Mouse (Mus musculus) lung, postnatal 0 days (tissue): Measurements from ENCODE around the gene Itgb2l. TPM values are rescaled to one million over a fixed set of nuclear protein-coding genes. Genes with fewer than 3 reads are reported as not detected.

Experiments
- ATAC-seq: fragments of 200-750 bp; cut with Nextera tagmentation; 2 replicates; pipeline ENCODE4 v1.8.0; 2017; ENCODE audit warnings: moderate library complexity
- DNase-seq: peaks from one replicate; pipeline ENCODE4 v3.0.0-alpha.2; 2016; ENCODE audit warnings: low spot score
- H3K27ac ChIP-seq: fragments of 300-500 bp; sonication (generic); 2 replicates; pipeline ENCODE4 v1.5.1; 2014; ENCODE audit warnings: antibody characterized with exemption, mild to moderate bottlenecking, low read length, mixed read lengths
- H3K27me3 ChIP-seq: fragments of 300-500 bp; sonication (generic); replicated peaks from 2 replicates; pipeline ENCODE4 v1.6.1; 2014; ENCODE audit warnings: low read length, mixed read lengths; ENCODE audit not compliant: insufficient read depth
- H3K36me3 ChIP-seq: fragments of 300-500 bp; sonication (generic); 2 replicates; pipeline ENCODE4 v1.6.1; 2014; ENCODE audit warnings: low read length, mixed read lengths; ENCODE audit not compliant: insufficient read depth
- H3K4me1 ChIP-seq: fragments of 300-500 bp; sonication (generic); 2 replicates; pipeline ENCODE4 v1.6.1; 2014; ENCODE audit warnings: antibody characterized with exemption, low read depth, low read length, mixed read lengths; ENCODE audit not compliant: insufficient read depth
- H3K4me2 ChIP-seq: fragments of 300-500 bp; sonication (generic); replicated peaks from 2 replicates; pipeline ENCODE4 v1.6.1; 2014; ENCODE audit warnings: low read depth, mild to moderate bottlenecking, low read length, moderate library complexity, mixed read lengths
- H3K4me3 ChIP-seq: fragments of 300-500 bp; sonication (generic); 2 replicates; pipeline ENCODE4 v1.5.1; 2014; ENCODE audit warnings: low read depth, low read length
- H3K9ac ChIP-seq: fragments of 300-500 bp; sonication (generic); replicated peaks from 2 replicates; pipeline ENCODE4 v1.6.1; 2014; ENCODE audit warnings: low read depth, mild to moderate bottlenecking
- H3K9me3 ChIP-seq: fragments of 300-500 bp; sonication (generic); 2 replicates; pipeline ENCODE4 v1.6.1; 2016; ENCODE audit warnings: low read length, mixed read lengths
- CTCF ChIP-seq: IDR thresholded peaks from 2 replicates; pipeline ENCODE4 v1.5.1; 2016; ENCODE audit warnings: antibody characterized with exemption, mild to moderate bottlenecking
- EP300 ChIP-seq: IDR thresholded peaks from 2 replicates; pipeline ENCODE4 v1.6.1; 2016; ENCODE audit warnings: antibody characterized with exemption, mild to moderate bottlenecking, control low read depth
- WGBS: fragments of 180-500 bp; shearing (Covaris S2); extraction: QIAGEN DNeasy Blood & Tissue Kit; methylation state at CpG from one replicate; pipeline ENCODE4 v1.1.7; 2014; 5-methylcytosine and 5-hydroxymethylcytosine counted together
- polyA plus RNA-seq: library from polyadenylated mRNA; unstranded; fragments of >200 nt; fragmentation: Nextera tagmentation; extraction: Ambion mirVana; gene quantifications from 2 replicates; pipeline ENCODE4 v1.2.1, GENCODE M21; 2015

Gene Itgb2l
- polyA plus RNA-seq = 0.93 and 1.3 TPM in 2 replicates

DNA sequence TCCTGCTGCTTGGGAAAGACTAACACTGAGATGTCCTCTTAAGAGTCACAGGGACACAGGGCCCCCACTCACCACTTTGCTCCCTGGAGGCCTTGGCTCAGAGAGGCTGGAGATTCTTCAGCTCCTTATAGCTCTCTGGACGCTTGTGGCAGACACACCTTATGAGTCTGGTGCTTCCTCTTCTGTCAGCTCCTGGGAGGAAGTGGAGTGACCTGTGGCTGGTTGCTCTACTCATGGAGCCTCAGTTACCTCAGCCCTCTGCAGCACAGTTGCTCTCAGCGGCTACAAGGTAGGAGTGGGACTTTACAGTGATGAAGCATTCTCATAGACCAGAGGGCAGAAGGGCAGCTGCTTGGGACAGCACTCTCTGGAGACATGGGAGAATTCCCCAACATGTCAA lies at the start of gene Itgb2l:
Itgb2l (minus strand) TSS at position 152 of the 400 bp plus-strand sequence.
- Histone ChIP-seq H3K4me3 (no peak within 1 kb of the TSS), H3K36me3 (no peaks in the 10 kb centered on the region), H3K9ac (no peak within 1 kb of the TSS), H3K4me1 (no peaks in the 10 kb centered on the region), H3K27me3 (no peaks in the 10 kb centered on the region), H3K9me3 (no peaks in the 10 kb centered on the region), H3K4me2 (no peak within 1 kb of the TSS), H3K27ac (no peak within 1 kb of the TSS)
- ATAC-seq (no peak), DNase-seq (no peak)
- no peak for TF ChIP-seq EP300
- no peak for TF ChIP-seq CTCF
- 71% methylated on average over 2 of the region's 2 CpGs for WGBS

DNA sequence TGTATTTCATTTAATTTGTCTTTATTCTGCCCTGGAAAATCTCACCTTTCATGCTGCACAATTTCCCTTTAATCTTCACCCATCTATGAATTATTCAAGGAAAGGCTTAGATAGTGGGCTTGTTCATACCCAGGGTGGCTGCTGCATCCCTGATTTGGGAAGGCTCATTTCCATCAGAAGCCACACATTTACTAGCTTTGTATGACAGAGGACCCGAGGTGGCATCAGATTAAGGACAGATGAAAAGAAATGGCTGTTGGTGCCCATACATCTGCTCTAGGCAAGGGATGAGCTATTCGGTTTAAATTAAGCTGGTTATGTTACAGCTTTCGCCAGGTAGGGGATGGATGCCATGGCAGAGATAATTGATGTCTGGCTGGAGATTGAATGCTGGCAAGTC lies 48.1 kb upstream of the Itgb2l start:
- H3K4me2 ChIP-seq = no peak overlapping the region
- no peak overlapping the region for H3K4me3 ChIP-seq
- no peaks in the 10 kb centered on the region for H3K4me1 ChIP-seq
- no peak overlapping the region for H3K9ac ChIP-seq
- DNase-seq = no peak
- H3K9me3 ChIP-seq = no peaks in the 10 kb centered on the region
- H3K27ac ChIP-seq = no peak overlapping the region
- WGBS = 83% methylated on average over 3 of the region's 3 CpGs
- TF ChIP-seq EP300 = no peak
- TF ChIP-seq CTCF = no peak
- H3K36me3 ChIP-seq = no peaks in the 10 kb centered on the region
- ATAC-seq = no peak
- no peaks in the 10 kb centered on the region for H3K27me3 ChIP-seq

DNA sequence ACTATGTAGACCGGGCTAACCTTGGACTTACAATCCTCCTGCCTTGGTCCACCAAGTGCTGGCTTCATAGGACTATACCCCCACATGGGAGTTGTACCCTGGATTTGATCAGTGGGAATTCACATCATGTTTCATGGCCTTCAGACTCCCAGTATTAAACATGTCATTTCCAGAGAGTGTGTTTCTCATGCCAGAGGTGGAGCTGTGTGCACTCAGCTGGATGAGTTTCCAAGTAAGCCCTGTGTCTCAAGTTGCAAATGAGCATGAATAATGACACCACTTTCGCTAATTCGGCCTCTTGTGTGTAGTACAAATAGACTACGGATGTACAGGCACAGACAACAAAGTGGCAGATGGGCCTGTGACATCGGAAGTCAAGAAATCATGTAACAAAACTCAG lies 44.6 kb upstream of the Itgb2l start:
- H3K27ac ChIP-seq = no peak overlapping the region
- TF ChIP-seq CTCF (no peak), EP300 (no peak)
- H3K4me2 ChIP-seq = no peak overlapping the region
- no peak overlapping the region for H3K9ac ChIP-seq
- H3K36me3 ChIP-seq = no peaks in the 10 kb centered on the region
- DNase-seq = no peak
- ATAC-seq = no peak
- no peak overlapping the region for H3K4me3 ChIP-seq
- WGBS = 84% methylated on average over 5 of the region's 5 CpGs
- H3K9me3 ChIP-seq = no peaks in the 10 kb centered on the region
- no peaks in the 10 kb centered on the region for H3K27me3 ChIP-seq
- no peaks in the 10 kb centered on the region for H3K4me1 ChIP-seq

DNA sequence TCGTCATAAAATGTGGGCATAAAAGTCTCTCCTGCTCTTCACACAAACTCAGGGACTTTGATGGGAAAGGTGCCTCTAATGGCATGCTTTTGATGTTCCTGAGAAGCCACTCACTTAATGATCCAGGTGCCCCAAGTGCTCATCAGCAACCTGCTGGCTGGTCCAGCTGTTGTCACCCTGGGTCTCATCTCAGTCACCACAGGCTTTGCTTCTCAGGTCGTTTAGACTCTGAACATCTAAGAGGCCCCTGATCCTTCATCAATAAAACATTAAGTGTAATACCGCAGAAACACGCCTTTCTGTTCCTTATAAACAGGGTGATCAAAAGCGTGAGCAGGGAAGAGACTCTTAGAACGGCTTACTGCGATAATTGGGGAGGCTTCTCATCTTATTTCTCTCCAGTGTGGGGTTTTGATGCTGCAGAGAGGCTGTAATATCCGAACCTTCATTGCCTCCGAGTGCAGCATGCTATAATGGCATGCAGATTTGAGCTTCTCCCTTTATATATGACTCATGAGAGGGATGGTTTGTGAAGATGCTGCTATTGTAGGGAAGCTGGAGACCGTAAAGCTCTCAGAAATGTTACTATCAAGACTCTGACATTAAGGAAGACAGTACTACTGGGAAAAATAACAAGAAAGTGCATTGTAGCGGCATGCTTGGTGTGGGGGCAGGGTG lies 43.7 kb upstream of the Itgb2l start:
- Histone ChIP-seq H3K9me3 (no peaks in the 10 kb centered on the region), H3K36me3 (no peaks in the 10 kb centered on the region), H3K4me1 (no peaks in the 10 kb centered on the region), H3K4me3 (no peak overlapping the region), H3K27ac (no peak overlapping the region), H3K4me2 (no peak overlapping the region), H3K9ac (no peak overlapping the region), H3K27me3 (no peaks in the 10 kb centered on the region)
- TF ChIP-seq CTCF = no peak
- no peak for TF ChIP-seq EP300
- ATAC-seq = no peak
- WGBS = 73% methylated on average over 11 of the region's 11 CpGs
- no peak for DNase-seq

DNA sequence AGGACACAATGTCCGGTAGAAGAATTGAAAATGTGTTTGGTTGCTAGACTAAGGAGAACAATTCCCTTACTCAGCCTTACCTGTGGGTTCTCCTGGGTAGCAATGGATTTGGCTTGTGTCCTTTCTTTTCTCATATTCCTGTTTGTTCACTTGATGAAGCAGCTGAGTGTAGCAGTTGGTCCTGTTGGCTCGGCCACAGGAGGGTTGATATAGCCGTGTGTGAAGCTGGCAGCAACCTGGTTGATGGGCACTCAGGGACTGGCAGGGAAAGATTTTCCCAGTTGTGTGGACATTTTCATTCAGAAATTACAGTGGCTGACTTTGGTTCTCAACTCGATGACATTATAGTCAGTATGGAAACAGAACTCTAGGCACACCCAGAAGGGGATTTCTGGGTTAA lies 38.4 kb upstream of the Itgb2l start:
- H3K4me1 ChIP-seq = no peaks in the 10 kb centered on the region
- WGBS = 91% methylated on average over 4 of the region's 4 CpGs
- no peaks in the 10 kb centered on the region for H3K36me3 ChIP-seq
- TF ChIP-seq EP300 (no peak), CTCF (no peak)
- DNase-seq (no peak), ATAC-seq (no peak)
- H3K27me3 ChIP-seq = no peaks in the 10 kb centered on the region
- H3K4me3 ChIP-seq = no peak overlapping the region
- no peak overlapping the region for H3K4me2 ChIP-seq
- H3K27ac ChIP-seq = no peak overlapping the region
- H3K9ac ChIP-seq = no peak overlapping the region
- H3K9me3 ChIP-seq = no peaks in the 10 kb centered on the region

DNA sequence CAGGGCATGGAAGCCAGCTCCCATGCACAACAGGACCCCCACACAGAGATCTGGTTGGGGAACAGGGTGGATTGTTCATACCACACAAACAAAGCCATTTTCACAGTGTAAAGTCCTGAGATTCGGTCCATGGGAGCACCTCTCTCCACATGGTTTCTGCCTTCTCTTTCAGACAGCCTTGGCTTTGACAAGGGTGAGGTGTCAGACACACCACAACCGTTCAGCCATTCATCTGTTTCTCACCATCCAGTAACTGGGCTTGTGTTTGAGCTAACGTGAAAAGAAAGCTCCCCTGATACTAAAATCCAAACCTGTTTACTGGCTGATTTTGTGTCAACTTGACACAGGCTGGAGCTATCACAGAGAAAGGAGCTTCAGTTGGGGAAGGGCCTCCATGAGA lies 30.8 kb upstream of the Itgb2l start:
- Histone ChIP-seq H3K27ac (no peak overlapping the region), H3K9me3 (no peaks in the 10 kb centered on the region), H3K36me3 (no peaks in the 10 kb centered on the region), H3K27me3 (no peaks in the 10 kb centered on the region), H3K4me2 (no peak overlapping the region), H3K4me3 (no peak overlapping the region), H3K4me1 (no peaks in the 10 kb centered on the region; the same call in 1 of the 2 replicates), H3K9ac (no peak overlapping the region)
- TF ChIP-seq EP300 (no peak), CTCF (no peak)
- 58% methylated on average over 3 of the region's 3 CpGs for WGBS
- ATAC-seq (no peak), DNase-seq (no peak)
